Mouse (Mus musculus) hindbrain, embryonic 16.5 days (tissue): ENCODE measurements around the gene Actg2. TPM values are rescaled to one million over a fixed set of nuclear protein-coding genes. Genes with fewer than 3 reads are reported as not detected.

Experiments used
- ATAC-seq: fragments of 200-750 bp; cut with Nextera tagmentation; 2 replicates; pipeline ENCODE4 v1.8.0; 2017; ENCODE audit warnings: moderate TSS enrichment, moderate library complexity
- H3K27ac ChIP-seq: fragments of 300-500 bp; sonication (generic); 2 replicates; pipeline ENCODE4 v1.5.1; 2014; ENCODE audit warnings: low read depth, mild to moderate bottlenecking, control low read depth, low read length, moderate library complexity
- H3K27me3 ChIP-seq: fragments of 300-500 bp; sonication (generic); replicated peaks from 2 replicates; pipeline ENCODE4 v1.6.1; 2014; ENCODE audit warnings: low read length; ENCODE audit not compliant: control insufficient read depth, insufficient read depth
- H3K36me3 ChIP-seq: fragments of 300-500 bp; sonication (generic); 2 replicates; pipeline ENCODE4 v1.6.1; 2014; ENCODE audit warnings: mild to moderate bottlenecking, low read length, moderate library complexity, mixed read lengths; ENCODE audit not compliant: control insufficient read depth, insufficient read depth
- H3K4me1 ChIP-seq: fragments of 300-500 bp; sonication (generic); 2 replicates; pipeline ENCODE4 v1.6.1; 2014; ENCODE audit warnings: low read depth, low read length; ENCODE audit not compliant: control insufficient read depth, insufficient read depth
- H3K4me2 ChIP-seq: fragments of 300-500 bp; sonication (generic); 2 replicates; pipeline ENCODE4 v1.6.1; 2014; ENCODE audit warnings: mild to moderate bottlenecking, low read length, control low read depth, moderate library complexity
- H3K4me3 ChIP-seq: fragments of 300-500 bp; sonication (generic); 2 replicates; pipeline ENCODE4 v1.5.1; 2014; ENCODE audit warnings: mild to moderate bottlenecking, low read length, control low read depth, moderate library complexity
- H3K9ac ChIP-seq: fragments of 300-500 bp; sonication (generic); 2 replicates; pipeline ENCODE4 v1.6.1; 2014; ENCODE audit warnings: low read depth, mild to moderate bottlenecking, control low read depth, low read length, moderate library complexity
- H3K9me3 ChIP-seq: fragments of 300-500 bp; sonication (generic); 2 replicates; pipeline ENCODE4 v1.6.1; 2014; ENCODE audit warnings: mild to moderate bottlenecking, low read length, moderate library complexity; ENCODE audit not compliant: control insufficient read depth
- WGBS: fragments of 180-500 bp; shearing (Covaris S2); extraction: QIAGEN DNeasy Blood & Tissue Kit; methylation state at CpG from one replicate; pipeline ENCODE4 v1.1.7; 2014; 5-methylcytosine and 5-hydroxymethylcytosine counted together
- polyA plus RNA-seq: library from polyadenylated mRNA; unstranded; fragments of >200 nt; fragmentation: Nextera tagmentation; extraction: Ambion mirVana; gene quantifications from 2 replicates; pipeline ENCODE4 v1.2.1, GENCODE M21; 2015

Gene Actg2
- polyA plus RNA-seq, 1 experiment from 2014 or later: 3.4 TPM

DNA sequence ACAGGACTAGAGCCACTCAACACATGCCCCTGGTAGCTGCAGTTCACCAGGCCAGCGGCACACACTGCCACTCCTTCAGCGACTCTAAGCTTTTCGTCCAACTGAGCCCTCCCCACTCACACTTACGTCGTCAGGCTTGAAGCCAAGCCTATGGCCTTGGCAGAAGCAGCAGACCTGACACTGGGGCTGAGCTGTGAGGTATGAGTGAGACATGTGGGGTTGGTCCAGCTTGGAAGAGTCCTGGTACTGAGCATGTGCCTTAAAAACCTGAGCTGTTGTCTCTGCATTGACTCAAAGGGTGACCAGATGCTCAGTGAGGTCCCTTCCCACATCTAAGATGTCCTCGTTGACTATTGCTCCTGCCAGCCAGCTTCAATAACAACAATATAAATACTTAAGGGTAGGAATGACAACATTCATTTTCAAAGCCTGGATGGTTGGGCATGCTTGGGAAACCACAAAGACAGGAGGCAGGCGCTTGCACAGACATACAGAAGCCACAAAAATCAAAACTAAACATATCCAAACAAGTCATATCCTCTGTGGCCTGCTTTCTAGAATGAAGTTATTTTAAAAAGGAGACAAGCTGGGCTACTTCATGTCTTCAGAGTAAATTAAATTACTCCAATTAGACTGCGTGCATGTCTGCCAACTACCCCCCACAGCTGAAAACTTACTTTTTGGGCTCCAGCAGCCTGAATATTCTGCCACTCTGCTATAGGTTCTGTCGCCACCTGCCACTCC, 39.9 kb downstream of the Actg2 start:
- ATAC-seq: no peak
- H3K4me3 ChIP-seq: no peak overlapping the region
- no peaks in the 10 kb centered on the region for H3K27me3 ChIP-seq
- H3K9me3 ChIP-seq: no peaks in the 10 kb centered on the region
- WGBS: 77% methylated on average over 9 of the region's 9 CpGs
- no peak overlapping the region for H3K27ac ChIP-seq
- no peak overlapping the region for H3K9ac ChIP-seq
- 0 out of 2 replicates have a peak, but pooled peaks cover 3% of the 10 kb centered on the region for H3K4me1 ChIP-seq
- H3K36me3 ChIP-seq: peaks cover 16% of the 10 kb centered on the region
- H3K4me2 ChIP-seq: no peak overlapping the region

- ATAC-seq: no peak
- Histone ChIP-seq H3K27ac (no peak overlapping the region), H3K4me3 (no peak overlapping the region), H3K4me2 (no peak overlapping the region), H3K9ac (no peak overlapping the region), H3K4me1 (no peaks in the 10 kb centered on the region), H3K36me3 (peaks cover 27% of the 10 kb centered on the region), H3K27me3 (no peaks in the 10 kb centered on the region), H3K9me3 (no peaks in the 10 kb centered on the region)
- 83% methylated on average over 4 of the region's 4 CpGs for WGBS
These were observed 45.4 kb downstream of the Actg2 start for GRCm38 (mm10) chr6:83490622-83491021.

DNA sequence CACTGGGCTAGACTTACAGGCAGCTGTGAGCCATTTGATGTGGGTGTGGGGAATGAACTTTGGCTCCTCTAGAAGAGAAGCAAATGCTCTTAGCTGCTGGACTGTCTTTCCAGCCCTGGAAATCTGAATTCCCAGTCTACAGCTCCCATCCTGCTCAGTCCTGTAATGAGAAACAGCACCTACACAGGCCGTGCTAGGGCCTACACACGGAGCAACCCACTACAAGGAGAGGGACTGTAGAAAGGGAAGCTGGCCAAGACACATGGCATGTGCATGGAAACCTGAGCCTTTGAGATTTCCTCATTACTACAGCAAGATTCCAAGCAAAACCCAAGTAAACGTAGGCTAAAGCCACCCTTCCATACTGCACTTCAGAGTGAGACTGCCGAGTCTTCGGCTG, 47.9 kb downstream of the Actg2 start:
- no peak overlapping the region for H3K4me2 ChIP-seq
- no peak overlapping the region for H3K9ac ChIP-seq
- H3K27ac ChIP-seq: no peak overlapping the region
- no peaks in the 10 kb centered on the region for H3K27me3 ChIP-seq
- H3K4me3 ChIP-seq: no peak overlapping the region
- ATAC-seq: no peak
- no peaks in the 10 kb centered on the region for H3K9me3 ChIP-seq
- H3K4me1 ChIP-seq: no peaks in the 10 kb centered on the region
- H3K36me3 ChIP-seq: peaks cover 19% of the 10 kb centered on the region
- 89% methylated on average over 5 of the region's 5 CpGs for WGBS

- no peaks in the 10 kb centered on the region for H3K4me1 ChIP-seq
- no peak for ATAC-seq
- no peaks in the 10 kb centered on the region for H3K9me3 ChIP-seq
- H3K9ac ChIP-seq: no peak overlapping the region
- no peaks in the 10 kb centered on the region for H3K27me3 ChIP-seq
- 79% methylated on average over 4 of the region's 4 CpGs for WGBS
- no peak overlapping the region for H3K27ac ChIP-seq
- no peak overlapping the region for H3K4me2 ChIP-seq
- peaks cover 17% of the 10 kb centered on the region for H3K36me3 ChIP-seq
- no peak overlapping the region for H3K4me3 ChIP-seq
These were observed 48.8 kb downstream of the Actg2 start for GRCm38 (mm10) chr6:83487298-83487697.

- H3K36me3 ChIP-seq: peaks cover 22% of the 10 kb centered on the region
- WGBS: 56% methylated on average over 4 of the region's 4 CpGs
- no peaks in the 10 kb centered on the region for H3K4me1 ChIP-seq
- no peaks in the 10 kb centered on the region for H3K9me3 ChIP-seq
- no peaks in the 10 kb centered on the region for H3K27me3 ChIP-seq
- no peak overlapping the region for H3K4me3 ChIP-seq
- no peak overlapping the region for H3K4me2 ChIP-seq
- H3K27ac ChIP-seq: no peak overlapping the region
- peak; percentile 78 for ATAC-seq
- no peak overlapping the region for H3K9ac ChIP-seq
These were observed 50.2 kb downstream of the Actg2 start for GRCm38 (mm10) chr6:83485854-83486253.

DNA sequence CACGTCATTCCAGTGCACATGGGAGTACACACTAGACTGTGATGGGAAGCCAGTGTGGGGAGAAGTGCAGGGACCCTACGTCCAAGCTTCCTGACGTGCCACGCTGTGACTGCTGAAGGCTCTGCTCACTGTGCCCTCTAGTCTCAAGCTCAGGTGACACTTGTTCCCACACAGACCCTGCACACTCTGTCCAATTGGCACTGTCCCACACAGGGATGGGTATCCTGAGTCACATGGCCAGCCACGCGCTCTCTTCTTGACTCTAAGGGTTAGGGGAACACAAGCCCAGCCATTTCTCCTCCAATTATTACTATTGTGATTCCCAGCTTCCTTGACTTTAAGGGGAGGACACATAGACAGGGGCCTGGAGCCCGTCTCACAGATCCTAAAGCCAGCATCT, 52.3 kb downstream of the Actg2 start:
- no peak overlapping the region for H3K27ac ChIP-seq
- no peaks in the 10 kb centered on the region for H3K27me3 ChIP-seq
- no peaks in the 10 kb centered on the region for H3K4me1 ChIP-seq
- no peak overlapping the region for H3K4me3 ChIP-seq
- ATAC-seq: no peak
- 91% methylated on average over 7 of the region's 7 CpGs for WGBS
- no peak overlapping the region for H3K4me2 ChIP-seq
- H3K36me3 ChIP-seq: peaks cover 19% of the 10 kb centered on the region
- H3K9me3 ChIP-seq: no peaks in the 10 kb centered on the region
- no peak overlapping the region for H3K9ac ChIP-seq

DNA sequence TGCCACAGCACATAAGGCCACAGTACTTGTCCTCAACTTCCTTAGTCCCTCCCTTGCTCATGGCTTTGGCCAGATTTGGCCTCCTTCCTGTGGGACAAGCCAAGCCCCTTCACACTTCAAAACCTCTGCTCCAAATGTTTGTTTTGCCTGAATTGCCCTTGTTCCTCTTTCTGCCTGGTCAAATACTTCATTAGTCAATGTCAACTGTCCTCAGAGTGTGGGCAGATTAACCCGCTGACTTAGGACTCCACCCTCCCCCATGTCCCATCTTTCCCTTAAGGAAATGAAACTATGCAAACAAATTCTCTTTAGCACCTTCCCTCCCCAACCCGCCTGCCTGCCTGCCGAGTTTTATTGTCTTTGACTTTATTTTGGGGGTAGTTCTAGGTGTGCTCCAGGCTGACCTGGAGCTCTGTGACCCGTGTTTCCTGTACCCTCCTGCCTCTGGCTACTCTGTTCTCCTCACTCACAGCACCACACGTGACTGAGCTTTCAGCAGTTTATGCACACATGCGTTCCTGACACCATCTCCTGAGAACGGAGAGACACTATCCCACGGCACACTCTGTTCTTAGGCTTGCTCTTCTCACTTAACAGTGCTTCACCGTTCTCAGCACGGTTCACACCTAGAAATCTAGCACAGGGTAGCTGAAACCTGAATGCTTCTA, 53.5 kb downstream of the Actg2 start:
- Histone ChIP-seq H3K9me3 (no peaks in the 10 kb centered on the region), H3K36me3 (peaks cover 21% of the 10 kb centered on the region)
- ATAC-seq: no peak

DNA sequence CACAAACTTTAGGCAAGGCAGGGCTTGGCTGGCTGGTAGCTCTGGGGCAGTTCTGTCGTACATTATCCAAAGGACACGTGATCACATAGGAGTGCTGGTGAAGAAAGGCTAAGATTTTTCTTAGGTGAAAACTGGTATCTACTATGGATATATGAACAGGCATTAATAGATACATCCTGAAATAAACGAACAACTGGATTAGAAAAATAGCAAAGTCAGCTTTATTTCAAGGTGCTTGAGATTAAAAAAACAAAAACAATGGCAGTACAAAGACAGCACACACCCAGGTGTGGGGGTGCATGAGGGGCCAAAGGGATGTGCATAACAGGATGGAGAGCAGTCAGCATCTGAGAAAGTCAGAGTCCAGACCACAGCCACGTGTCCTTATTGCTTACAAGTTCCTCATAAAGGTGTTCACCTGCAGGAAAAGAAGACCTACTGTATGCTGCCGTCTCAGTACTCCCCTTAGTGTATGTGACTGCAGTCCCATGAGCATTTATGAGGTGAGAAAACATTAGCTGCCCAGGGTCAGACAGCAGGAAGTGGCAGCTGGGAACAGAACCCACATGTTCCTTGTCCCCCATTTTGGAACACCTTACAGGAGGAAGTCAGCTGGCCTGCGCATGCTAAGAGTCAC, 55.9 kb downstream of the Actg2 start:
- 90% methylated on average over 6 of the region's 6 CpGs for WGBS
- Histone ChIP-seq H3K4me1 (no peaks in the 10 kb centered on the region), H3K9me3 (no peaks in the 10 kb centered on the region), H3K36me3 (peaks cover 15% of the 10 kb centered on the region), H3K4me3 (no peak overlapping the region), H3K9ac (no peak overlapping the region), H3K27ac (no peak overlapping the region), H3K27me3 (no peaks in the 10 kb centered on the region), H3K4me2 (no peak overlapping the region)
- no peak for ATAC-seq

More for the DNA sequence above, 53.5 kb downstream of the Actg2 start:
- Histone ChIP-seq H3K9ac (no peak overlapping the region), H3K27ac (no peak overlapping the region), H3K4me1 (no peaks in the 10 kb centered on the region), H3K4me3 (no peak overlapping the region), H3K27me3 (no peaks in the 10 kb centered on the region), H3K4me2 (no peak overlapping the region)
- WGBS: 74% methylated on average over 10 of the region's 10 CpGs

DNA sequence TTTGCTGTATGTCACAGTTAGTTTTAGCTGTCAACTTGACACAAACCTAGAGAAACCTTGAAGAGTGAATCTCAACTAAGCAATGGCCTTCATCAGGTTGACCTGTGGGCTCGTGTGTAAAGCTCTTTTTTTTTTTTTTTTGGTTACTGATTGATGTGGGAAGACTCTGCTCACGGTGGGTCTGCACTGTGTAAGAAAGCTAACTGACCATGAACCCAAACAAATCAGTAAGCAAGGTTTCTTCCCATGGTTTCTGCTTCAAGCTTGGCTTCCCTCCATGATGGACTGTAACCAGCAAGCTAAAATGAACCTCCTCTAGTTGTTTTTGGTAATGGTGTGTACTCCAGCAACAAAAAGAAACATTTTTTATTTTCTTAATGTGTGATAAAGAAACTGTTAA, 56.9 kb downstream of the Actg2 start:
- H3K4me3 ChIP-seq: no peak overlapping the region
- no peaks in the 10 kb centered on the region for H3K27me3 ChIP-seq
- H3K9me3 ChIP-seq: no peaks in the 10 kb centered on the region
- no peak for ATAC-seq
- H3K9ac ChIP-seq: no peak overlapping the region
- WGBS: 73% methylated on average over 2 of the region's 2 CpGs
- no peaks in the 10 kb centered on the region for H3K4me1 ChIP-seq
- H3K27ac ChIP-seq: no peak overlapping the region
- peaks cover 15% of the 10 kb centered on the region for H3K36me3 ChIP-seq
- no peak overlapping the region for H3K4me2 ChIP-seq
